Mouse (Mus musculus) neural tube, embryonic 13.5 days (tissue): Measurements from ENCODE around the gene Olfr845. TPM values are rescaled to one million over a fixed set of nuclear protein-coding genes. Genes with fewer than 3 reads are reported as not detected.

Source experiments
- ATAC-seq: fragments of 200-750 bp; cut with Nextera tagmentation; 2 replicates; pipeline ENCODE4 v1.8.0; 2017; ENCODE audit warnings: low read depth, mild to moderate bottlenecking, moderate TSS enrichment, moderate library complexity
- H3K27ac ChIP-seq: fragments of 300-500 bp; sonication (generic); replicated peaks from 2 replicates; pipeline ENCODE4 v1.5.1; 2015; ENCODE audit warnings: moderate library complexity, mild to moderate bottlenecking, inconsistent platforms
- H3K27me3 ChIP-seq: fragments of 300-500 bp; sonication (generic); 2 replicates; pipeline ENCODE4 v1.6.1; 2015; ENCODE audit warnings: mild to moderate bottlenecking, inconsistent platforms
- H3K36me3 ChIP-seq: fragments of 300-500 bp; sonication (generic); 2 replicates; pipeline ENCODE4 v1.6.1; 2015; ENCODE audit warnings: mild to moderate bottlenecking, inconsistent platforms
- H3K4me1 ChIP-seq: fragments of 300-500 bp; sonication (generic); replicated peaks from 2 replicates; pipeline ENCODE4 v1.6.1; 2015; ENCODE audit warnings: inconsistent platforms
- H3K4me2 ChIP-seq: fragments of 300-500 bp; sonication (generic); 2 replicates; pipeline ENCODE4 v1.6.1; 2015; ENCODE audit warnings: inconsistent platforms, mild to moderate bottlenecking, moderate library complexity
- H3K4me3 ChIP-seq: fragments of 300-500 bp; sonication (generic); 2 replicates; pipeline ENCODE4 v1.5.1; 2015; ENCODE audit warnings: mild to moderate bottlenecking, inconsistent platforms
- H3K9ac ChIP-seq: fragments of 300-500 bp; sonication (generic); 2 replicates; pipeline ENCODE4 v1.6.1; 2015; ENCODE audit warnings: moderate library complexity, mild to moderate bottlenecking, inconsistent platforms
- H3K9me3 ChIP-seq: fragments of 300-500 bp; sonication (generic); 2 replicates; pipeline ENCODE4 v1.6.1; 2016; ENCODE audit warnings: inconsistent platforms
- WGBS: fragments of 180-500 bp; shearing (Covaris S2); methylation state at CpG from one replicate; pipeline ENCODE4 v1.1.7; 2015; 5-methylcytosine and 5-hydroxymethylcytosine counted together
- polyA plus RNA-seq: library from polyadenylated mRNA; unstranded; fragments of >200 nt; fragmentation: Nextera tagmentation; extraction: Ambion mirVana; gene quantifications from 2 replicates; pipeline ENCODE4 v1.2.1, GENCODE M21; 2015

The Olfr845 gene
- not detected in 2 replicates for polyA plus RNA-seq

DNA sequence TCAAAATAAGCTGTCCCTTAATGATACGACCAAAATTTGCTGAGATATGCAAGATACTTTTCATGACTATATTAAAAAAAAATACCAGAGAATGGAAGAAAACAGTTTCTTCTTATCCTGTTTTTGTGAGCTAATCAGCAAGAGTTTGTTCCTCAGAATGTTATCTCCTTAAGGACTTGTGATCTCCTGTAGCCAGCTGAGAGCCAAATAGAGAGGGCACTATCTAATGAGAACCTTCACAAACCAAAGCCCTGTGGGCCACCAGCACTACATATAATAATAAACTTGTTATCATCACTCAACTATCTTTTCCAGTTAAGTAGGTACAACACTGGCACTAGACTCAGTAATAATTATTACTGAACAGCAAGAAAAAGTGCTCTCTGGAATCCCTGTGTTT is at the start of gene Olfr845:
TSS of gene Olfr845 (plus strand) at position 301 of the 400 bp plus-strand sequence.
- ATAC-seq: no peak
- H3K4me1 ChIP-seq: no peaks in the 10 kb centered on the region
- H3K36me3 ChIP-seq: no peaks in the 10 kb centered on the region
- H3K27ac ChIP-seq: no peak within 1 kb of the TSS
- no peak within 1 kb of the TSS for H3K4me3 ChIP-seq
- WGBS: 79% methylated on average over 1 of the region's 1 CpGs
- H3K9me3 ChIP-seq: 0 out of 2 replicates have a peak, but pooled peaks cover 9% of the 10 kb centered on the region
- no peak within 1 kb of the TSS for H3K9ac ChIP-seq
- no peaks in the 10 kb centered on the region for H3K27me3 ChIP-seq
- no peak within 1 kb of the TSS for H3K4me2 ChIP-seq

DNA sequence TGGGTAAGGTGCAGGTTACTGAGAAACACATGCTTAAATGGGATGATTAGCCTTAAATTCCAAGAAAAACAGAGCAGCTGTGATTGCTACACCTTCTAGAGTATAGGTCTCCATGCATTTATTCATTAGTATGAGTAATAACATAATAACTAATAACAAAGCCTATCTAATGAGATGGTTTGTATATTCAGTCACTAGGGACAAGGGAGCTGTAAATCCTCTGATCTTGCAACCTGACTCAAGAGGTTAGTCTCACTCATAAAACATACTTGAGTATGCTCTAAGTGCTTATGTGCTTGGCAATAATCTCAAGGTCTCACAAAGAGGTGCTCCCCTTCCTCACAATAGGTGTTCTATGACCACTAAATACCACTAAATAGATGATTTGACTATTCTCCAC is 20.2 kb upstream of the Olfr845 start, which contains the start of gene Olfr844:
TSS of gene Olfr844 (plus strand) at position 301 of the 400 bp plus-strand sequence.
- ATAC-seq: no peak
- no peak within 1 kb of the TSS for H3K4me3 ChIP-seq
- no peaks in the 10 kb centered on the region for H3K27me3 ChIP-seq
- no peaks in the 10 kb centered on the region for H3K4me1 ChIP-seq
- H3K9ac ChIP-seq: no peak within 1 kb of the TSS
- no peaks in the 10 kb centered on the region; the same call in 1 of the 2 replicates for H3K9me3 ChIP-seq
- H3K27ac ChIP-seq: no peak within 1 kb of the TSS
- no peaks in the 10 kb centered on the region for H3K36me3 ChIP-seq
- no peak within 1 kb of the TSS for H3K4me2 ChIP-seq

DNA sequence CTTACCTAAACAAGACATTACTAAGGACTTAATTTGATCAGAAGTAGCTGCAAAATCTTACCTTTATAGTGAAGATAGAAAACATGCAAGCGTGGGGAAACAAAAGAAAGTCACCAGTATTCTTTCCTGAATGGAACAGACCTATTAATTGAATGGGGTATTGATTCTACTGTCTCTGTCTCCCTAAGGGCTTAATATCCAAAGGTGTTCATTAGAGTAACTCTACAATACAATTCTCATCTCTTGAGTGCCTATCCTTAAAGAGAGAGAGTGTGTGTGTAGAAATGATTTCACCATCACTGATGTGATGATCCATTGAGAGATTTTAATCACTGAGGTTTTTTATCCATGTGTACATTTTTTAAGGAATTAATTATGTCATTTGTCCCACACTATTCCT is 27.6 kb downstream of the Olfr845 start, which contains the start of gene Olfr846:
TSS of gene Olfr846 (minus strand) at position 101 of the 400 bp plus-strand sequence.
- H3K4me1 ChIP-seq: no peaks in the 10 kb centered on the region
- no peaks in the 10 kb centered on the region for H3K36me3 ChIP-seq
- WGBS: 55% methylated on average over 1 of the region's 1 CpGs
- H3K4me3 ChIP-seq: no peak within 1 kb of the TSS
- H3K27me3 ChIP-seq: no peaks in the 10 kb centered on the region
- no peak within 1 kb of the TSS for H3K27ac ChIP-seq
- no peak for ATAC-seq
- H3K9me3 ChIP-seq: peaks cover 6% of the 10 kb centered on the region; the same call in 1 of the 2 replicates
- no peak within 1 kb of the TSS for H3K9ac ChIP-seq
- no peak within 1 kb of the TSS for H3K4me2 ChIP-seq

DNA sequence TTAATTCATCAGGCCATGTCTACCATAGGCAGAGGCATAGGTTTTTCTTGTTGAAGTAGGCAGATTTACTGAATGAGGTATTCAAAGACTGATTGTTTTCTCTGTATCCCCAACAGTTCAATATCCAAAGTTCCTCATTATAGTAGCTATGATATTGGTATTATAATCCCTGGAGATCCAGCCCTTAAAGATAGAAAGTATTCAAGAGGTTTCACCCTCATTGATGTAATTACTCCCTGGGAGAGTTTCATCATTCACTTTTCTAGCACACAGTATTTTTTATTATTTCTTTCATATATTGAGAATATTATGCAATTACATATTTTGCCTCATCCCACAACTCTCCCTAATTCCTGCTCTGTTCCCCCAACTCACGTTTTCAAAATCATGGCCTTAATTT is 42.3 kb downstream of the Olfr845 start, which contains the start of gene Olfr847:
TSS of gene Olfr847 (minus strand) at position 101 of the 400 bp plus-strand sequence.
- H3K9ac ChIP-seq: no peak within 1 kb of the TSS
- no peak within 1 kb of the TSS for H3K4me3 ChIP-seq
- no peak within 1 kb of the TSS for H3K27ac ChIP-seq
- ATAC-seq: no peak
- no peaks in the 10 kb centered on the region for H3K4me1 ChIP-seq
- H3K36me3 ChIP-seq: no peaks in the 10 kb centered on the region
- H3K27me3 ChIP-seq: no peaks in the 10 kb centered on the region
- peaks cover 10% of the 10 kb centered on the region for H3K9me3 ChIP-seq
- no peak within 1 kb of the TSS for H3K4me2 ChIP-seq
- 82% methylated on average over 1 of the region's 1 CpGs for WGBS

Other genes with a start within 250 kb of the Olfr845 start
- not detected in 2 replicates for gene Olfr836, start 216.1 kb upstream of the Olfr845 start, polyA plus RNA-seq
- not detected in 2 replicates for gene Olfr837, start 200.1 kb upstream of the Olfr845 start, polyA plus RNA-seq
- not detected in 2 replicates for gene Olfr839-ps1, start 159.1 kb upstream of the Olfr845 start, polyA plus RNA-seq
- not detected in 2 replicates for gene Olfr843, start 84.5 kb upstream of the Olfr845 start, polyA plus RNA-seq
- not detected in 2 replicates for gene Olfr844, start 20.1 kb upstream of the Olfr845 start, polyA plus RNA-seq
- not detected in 2 replicates for gene Olfr846, start 27.5 kb downstream of the Olfr845 start, polyA plus RNA-seq
- gene Olfr847, start 42.2 kb downstream of the Olfr845 start, polyA plus RNA-seq: not detected in 2 replicates
- gene Olfr849, start 103.8 kb downstream of the Olfr845 start, polyA plus RNA-seq: not detected in 2 replicates
- not detected in 2 replicates for gene Olfr850, start 141.8 kb downstream of the Olfr845 start, polyA plus RNA-seq
- not detected in 2 replicates for gene Olfr851, start 156.8 kb downstream of the Olfr845 start, polyA plus RNA-seq
- not detected in 2 replicates for gene Olfr853, start 204.6 kb downstream of the Olfr845 start, polyA plus RNA-seq
- not detected in 2 replicates for gene Olfr854, start 230.9 kb downstream of the Olfr845 start, polyA plus RNA-seq
- not detected in 2 replicates for gene Olfr855, start 246.2 kb downstream of the Olfr845 start, polyA plus RNA-seq